In the genomic region with DNA sequence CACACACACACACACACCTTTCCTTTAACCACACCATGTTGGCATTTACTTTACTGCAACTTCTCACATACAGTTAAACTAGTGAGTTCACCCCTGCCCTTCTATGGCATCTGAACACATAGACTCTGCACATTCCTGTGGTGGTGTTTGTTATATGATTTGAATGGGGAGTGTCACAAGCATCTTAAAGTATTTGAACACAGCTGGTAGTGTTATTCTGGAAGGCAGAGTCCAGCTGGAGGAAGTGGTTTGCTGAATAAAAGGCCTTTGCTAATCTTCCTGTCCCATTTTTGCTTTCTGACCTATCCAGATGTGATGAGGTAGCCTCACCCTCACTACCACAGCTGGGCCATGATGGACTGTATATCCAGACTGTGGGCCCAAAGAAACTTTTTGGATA, we compare ENCODE assay signal across 21 mouse cellular contexts.
A peak's percentile ranks its signal among the peaks of the same experiment; 100 is the strongest.
DNase-seq lines count a peak whose midpoint lies in the region; ATAC-seq lines count a peak whose summit lies in the region.
"Had no signal": no experiment of that assay in that cellular context is flagged by ENCODE, and none has a peak within 500 bp of the region (broad histone marks: within the 10 kb centered on the region; RNA-seq: fewer than 3 reads in every experiment).

No protein-coding gene starts in this region.

- no peak for ATAC-seq in heart, embryonic 13.5 days (ENCODE audit: extremely low read depth, insufficient number of reproducible peaks, low FRiP score, low TSS enrichment)
- peak; percentile 83 for ATAC-seq in lung, embryonic 16.5 days (ENCODE audit: low read depth)
- ATAC-seq: hindbrain, postnatal 0 days; liver, postnatal 0 days had no signal

- H3K27ac ChIP-seq in heart, embryonic 13.5 days (replicated peaks): 0 out of 2 replicates have a peak overlapping the region, but pooled peaks have one; percentile 12
- H3K27ac ChIP-seq in lung, embryonic 16.5 days (ENCODE audit: low read length): no peak overlapping the region
- H3K27ac ChIP-seq: forebrain, embryonic 12.5 days; hindbrain, embryonic 10.5 days; hindbrain, postnatal 0 days; limb, embryonic 12.5 days; midbrain, embryonic 12.5 days had no signal

- H3K4me1 ChIP-seq in heart, embryonic 13.5 days: peaks cover 26% of the 10 kb centered on the region
- H3K4me1 ChIP-seq in lung, embryonic 16.5 days (replicated peaks; ENCODE audit: control insufficient read depth, insufficient read depth, low read length): no peaks in the 10 kb centered on the region
- H3K4me1 ChIP-seq: forebrain, embryonic 12.5 days; hindbrain, embryonic 10.5 days; limb, embryonic 12.5 days; midbrain, embryonic 12.5 days had no signal

- no peak overlapping the region for H3K4me3 ChIP-seq in heart, embryonic 13.5 days
- H3K4me3 ChIP-seq in lung, embryonic 16.5 days (ENCODE audit: low read length): no peak overlapping the region
- H3K4me3 ChIP-seq: erythroblast, embryonic 14.5 days; forebrain, embryonic 12.5 days; hindbrain, embryonic 10.5 days; limb, embryonic 12.5 days; midbrain, embryonic 12.5 days had no signal

- no peaks in the 10 kb centered on the region for H3K36me3 ChIP-seq in heart, embryonic 13.5 days
- H3K36me3 ChIP-seq in lung, embryonic 16.5 days (ENCODE audit: control insufficient read depth, insufficient read depth, low read length): no peaks in the 10 kb centered on the region
- H3K36me3 ChIP-seq: forebrain, embryonic 12.5 days; hindbrain, embryonic 10.5 days; limb, embryonic 12.5 days; midbrain, embryonic 12.5 days had no signal

- DNase-seq in heart, adult 18-20 months: no peak
- DNase-seq in lung, postnatal 25 days (ENCODE audit: low spot score): no peak
- peak; percentile 14 for DNase-seq in NIH3T3 (ENCODE audit: low read depth)
- no peak for DNase-seq in urinary bladder, adult 2 months (ENCODE audit: low spot score)
- no peak for DNase-seq in testis, postnatal 14 days (ENCODE audit: low spot score)
- DNase-seq: adrenal gland, postnatal 36 days; cerebellum, adult 9-11 months; gastrocnemius, postnatal 25 days; kidney, adult 9 months; kidney, postnatal 36 days; layer of hippocampus, postnatal 36 days; liver, postnatal 0 days had no signal

- H3K4me2 ChIP-seq in heart, embryonic 13.5 days: no peak overlapping the region
- no peak overlapping the region for H3K4me2 ChIP-seq in lung, embryonic 16.5 days (ENCODE audit: low read depth, low read length)
- H3K4me2 ChIP-seq: forebrain, embryonic 12.5 days; limb, embryonic 12.5 days; liver, embryonic 11.5 days; midbrain, embryonic 12.5 days had no signal

- H3K9me3 ChIP-seq in heart, embryonic 13.5 days: no peaks in the 10 kb centered on the region
- H3K9me3 ChIP-seq in lung, embryonic 16.5 days (ENCODE audit: control insufficient read depth, low read length): no peaks in the 10 kb centered on the region
- H3K9me3 ChIP-seq: forebrain, embryonic 12.5 days; hindbrain, embryonic 10.5 days; limb, embryonic 12.5 days; midbrain, embryonic 12.5 days had no signal

- H3K9ac ChIP-seq in heart, embryonic 13.5 days: no peak overlapping the region
- H3K9ac ChIP-seq in lung, embryonic 16.5 days (ENCODE audit: low read length): no peak overlapping the region
- H3K9ac ChIP-seq: forebrain, embryonic 12.5 days; limb, embryonic 12.5 days; liver, postnatal 0 days; midbrain, embryonic 12.5 days had no signal

- H3K27me3 ChIP-seq in heart, embryonic 13.5 days (replicated peaks): no peaks in the 10 kb centered on the region
- H3K27me3 ChIP-seq in lung, embryonic 16.5 days (ENCODE audit: control insufficient read depth, insufficient read depth, low read depth, low read length): no peaks in the 10 kb centered on the region
- H3K27me3 ChIP-seq: forebrain, embryonic 12.5 days; limb, embryonic 12.5 days; midbrain, embryonic 12.5 days had no signal
